ENCODE assay signal across 8 mouse cellular contexts in genomic region chr5:68012618-68013017, GRCm38 (mm10). TPM values are rescaled to one million over a fixed set of nuclear protein-coding genes. Genes with fewer than 3 reads are reported as not detected.
A peak's percentile ranks its signal among the peaks of the same experiment; 100 is the strongest.
DNase-seq lines count a peak whose midpoint lies in the region; ATAC-seq and TF ChIP-seq lines count a peak whose summit lies in the region.

No protein-coding gene starts in this region.

- H3K4me1 ChIP-seq in neural tube, embryonic 15.5 days = no peaks in the 10 kb centered on the region
- no peaks in the 10 kb centered on the region; the same call in 1 of the 2 replicates for H3K4me1 ChIP-seq in cortical plate, adult 2 months (ENCODE audit: control insufficient read depth, insufficient read depth, low read length)
- H3K4me1 ChIP-seq in kidney, adult 2 months (ENCODE audit: control insufficient read depth, insufficient read depth, low read length) = no peaks in the 10 kb centered on the region
- no peaks in the 10 kb centered on the region for H3K4me1 ChIP-seq in limb, embryonic 10.5 days

- H3K4me2 ChIP-seq in neural tube, embryonic 15.5 days = no peak overlapping the region

- TF ChIP-seq POLR2A in cortical plate, adult 2 months (IDR thresholded peaks at IDR 0.05; ENCODE audit: extremely low read depth, insufficient read depth, low read length) = no peak
- TF ChIP-seq POLR2A in kidney, adult 2 months (IDR thresholded peaks at IDR 0.05; ENCODE audit: low read depth, low read length) = no peak

- no peaks in the 10 kb centered on the region for H3K9me3 ChIP-seq in neural tube, embryonic 15.5 days (replicated peaks)
- H3K9me3 ChIP-seq in limb, embryonic 10.5 days (replicated peaks) = no peaks in the 10 kb centered on the region

- ATAC-seq in neural tube, embryonic 15.5 days (ENCODE audit: low FRiP score) = no peak
- 0 out of 2 replicates have a peak, but pooled peaks have one; percentile 59 for ATAC-seq in monocyte, adult 5-6 weeks (replicated peaks; ENCODE audit: insufficient number of reproducible peaks, low FRiP score, low TSS enrichment, poor library complexity, severe bottlenecking)

- no peak overlapping the region for H3K9ac ChIP-seq in neural tube, embryonic 15.5 days (replicated peaks)

- 13% methylated on average over 4 of the region's 4 CpGs for WGBS in neural tube, embryonic 15.5 days
- WGBS in kidney, adult 2 months = 12% methylated on average over 4 of the region's 4 CpGs
- 18% methylated on average over 4 of the region's 4 CpGs for WGBS in limb, embryonic 10.5 days

- no peak overlapping the region for H3K4me3 ChIP-seq in neural tube, embryonic 15.5 days (replicated peaks)
- H3K4me3 ChIP-seq in cortical plate, adult 2 months (ENCODE audit: insufficient read depth, low read length) = no peak overlapping the region
- H3K4me3 ChIP-seq in kidney, adult 2 months (ENCODE audit: insufficient read depth, low read depth, low read length) = no peak overlapping the region
- no peak overlapping the region for H3K4me3 ChIP-seq in limb, embryonic 10.5 days

- H3K27ac ChIP-seq in neural tube, embryonic 15.5 days (replicated peaks) = no peak overlapping the region
- H3K27ac ChIP-seq in cortical plate, adult 2 months (ENCODE audit: insufficient read depth, low read length) = no peak overlapping the region
- H3K27ac ChIP-seq in kidney, adult 2 months (ENCODE audit: insufficient read depth, low read depth, low read length) = no peak overlapping the region
- H3K27ac ChIP-seq in limb, embryonic 10.5 days = no peak overlapping the region

- H3K36me3 ChIP-seq in neural tube, embryonic 15.5 days = no peaks in the 10 kb centered on the region
- no peaks in the 10 kb centered on the region for H3K36me3 ChIP-seq in kidney, adult 2 months (ENCODE audit: control insufficient read depth, insufficient read depth, low read length)
- no peaks in the 10 kb centered on the region for H3K36me3 ChIP-seq in limb, embryonic 10.5 days

- no peaks in the 10 kb centered on the region for H3K27me3 ChIP-seq in neural tube, embryonic 15.5 days (replicated peaks)
- no peaks in the 10 kb centered on the region for H3K27me3 ChIP-seq in kidney, adult 2 months (replicated peaks; ENCODE audit: control insufficient read depth, insufficient read depth, low read length)
- H3K27me3 ChIP-seq in limb, embryonic 10.5 days (ENCODE audit: low read depth, poor library complexity, severe bottlenecking) = no peaks in the 10 kb centered on the region

- peak; percentile 76 for DNase-seq in neural tube, embryonic 10.5 days (ENCODE audit: extremely low spot score, low spot score)
- peak; percentile 35 for DNase-seq in gastrocnemius, postnatal 25 days
- peak; percentile 82 for DNase-seq in kidney, adult 2 months
- peak; percentile 85 for DNase-seq in limb, embryonic 10.5 days (ENCODE audit: low spot score)
- DNase-seq in spleen, postnatal 4 days (ENCODE audit: low spot score in 2 of 2) = peak; percentile 70 to 89

- peak; percentile 90 for TF ChIP-seq CTCF in cortical plate, adult 2 months (IDR thresholded peaks at IDR 0.05; ENCODE audit: extremely low read depth, insufficient read depth, low read length)
- peak; percentile 94 for TF ChIP-seq CTCF in kidney, adult 2 months (conservative IDR thresholded peaks at IDR 0.05; ENCODE audit: insufficient read depth, insufficient read length, low read depth, low read length)

RNA-seq across cellular contexts. Expression of gene Grxcr1, which starts 19.0 kb away (rescaled TPM):
- not detected in 2 replicates for polyA plus RNA-seq in neural tube, embryonic 15.5 days (2015; fragmentation: Nextera tagmentation; extraction: Ambion mirVana)
- not detected in 2 replicates for polyA plus RNA-seq in cortical plate, adult 2 months (2012; rRNA removed)
- total RNA-seq in gastrocnemius, postnatal 25 days (2021) = not detected
- not detected in 2 replicates for polyA plus RNA-seq in kidney, adult 2 months (2012; rRNA removed)
- not detected in 2 replicates for polyA plus RNA-seq in limb, embryonic 10.5 days (2016; fragmentation: Nextera tagmentation; extraction: Ambion mirVana)
- not detected in 3 replicates for total RNA-seq in monocyte, adult 5-6 weeks (2017)

Comparison
In these comparisons a context has a peak if more than half of its experiments do, and no peak if none do; other contexts are left out.
1. DNase-seq: peak in every context shown above with its lines; median percentile 85 in limb, embryonic 10.5 days; 82 in kidney, adult 2 months; 80 in spleen, postnatal 4 days; 76 in neural tube, embryonic 10.5 days; 35 in gastrocnemius, postnatal 25 days.